Mouse (Mus musculus) bone marrow macrophage, adult 2 months (primary cell): ENCODE results near the gene Hist1h2ah. TPM values are rescaled to one million over a fixed set of nuclear protein-coding genes. Genes with fewer than 3 reads are reported as not detected.

Experiments used
- H3K27ac ChIP-seq: 2 replicates; pipeline ENCODE4 v1.5.1; 2012; ENCODE audit warnings: low read depth, low read length; ENCODE audit not compliant: insufficient read depth
- H3K4me1 ChIP-seq: 2 replicates; pipeline ENCODE4 v1.6.1; 2012; ENCODE audit warnings: low read length; ENCODE audit not compliant: control insufficient read depth, insufficient read depth
- H3K4me3 ChIP-seq: 2 replicates; pipeline ENCODE4 v1.5.1; 2012; ENCODE audit warnings: mild to moderate bottlenecking, low read length, moderate library complexity; ENCODE audit not compliant: insufficient read depth
- CTCF ChIP-seq: IDR thresholded peaks from 2 replicates; pipeline ENCODE4 v1.5.1; 2012; ENCODE audit warnings: low read depth, mild to moderate bottlenecking, low read length, moderate library complexity
- POLR2A ChIP-seq: IDR thresholded peaks from 2 replicates; pipeline ENCODE4 v1.6.1; 2012; ENCODE audit warnings: mild to moderate bottlenecking, low read depth, low read length, borderline replicate concordance
- polyA plus RNA-seq: library from polyadenylated mRNA; stranded (reverse); fragments of >200 nt; gene quantifications from 2 replicates; pipeline ENCODE4 v1.2.4, GENCODE M21; 2012; ENCODE audit not compliant: missing spikeins, insufficient read depth, insufficient read length

Gene Hist1h2ah
- polyA plus RNA-seq, 1 experiment: not detected

DNA sequence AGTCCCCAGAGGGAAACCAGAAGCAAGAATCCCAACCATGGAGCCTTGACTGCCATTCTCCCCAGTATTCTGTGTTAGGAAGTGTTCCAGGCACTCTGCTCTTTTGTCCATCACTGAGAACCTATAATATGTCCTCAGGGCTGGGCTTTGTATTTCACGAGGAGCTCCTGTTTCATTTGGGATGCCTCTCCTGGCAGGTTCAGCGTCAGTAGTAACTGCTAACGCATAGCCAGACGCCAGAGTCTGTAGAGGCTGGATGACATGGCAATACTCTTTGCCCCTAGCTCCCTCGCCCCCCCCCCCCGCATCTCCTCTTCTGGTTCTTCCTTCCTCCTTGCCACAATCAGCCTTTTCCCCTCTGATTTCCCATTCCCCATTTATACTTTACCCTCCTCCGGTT is 25.7 kb downstream of the Hist1h2ah start, which contains the start of gene Prss16:
Gene Prss16, minus strand, starts transcription at position 101 of the 400 bp plus-strand sequence.
- Histone ChIP-seq H3K27ac (no peak within 1 kb of the TSS), H3K4me3 (no peak within 1 kb of the TSS), H3K4me1 (peaks cover 8% of the 10 kb centered on the region)
- TF ChIP-seq CTCF (no peak), POLR2A (no peak)

DNA sequence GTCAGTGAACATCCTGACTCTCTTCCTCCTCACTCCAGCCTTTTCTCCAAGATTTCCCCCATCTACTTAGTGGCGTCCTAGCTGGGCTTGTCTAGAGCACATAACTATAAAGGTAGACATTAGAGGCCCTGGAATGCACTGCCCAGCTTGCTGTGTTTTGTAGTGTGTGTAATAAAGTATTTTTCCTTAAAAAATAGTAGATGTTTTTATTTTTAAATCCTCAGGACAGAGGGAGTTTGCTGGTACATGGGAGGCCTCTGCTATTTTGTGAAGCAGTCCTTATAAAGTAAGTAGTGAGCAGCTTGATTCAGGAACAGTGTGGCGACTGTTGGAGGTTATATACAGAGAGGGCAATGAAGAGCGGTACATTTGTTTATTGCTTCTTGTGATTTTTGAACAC is 26.7 kb downstream of the Hist1h2ah start:
- H3K4me1 ChIP-seq: peaks cover 12% of the 10 kb centered on the region
- no peak overlapping the region for H3K27ac ChIP-seq
- TF ChIP-seq POLR2A: no peak
- TF ChIP-seq CTCF: no peak
- H3K4me3 ChIP-seq: no peak overlapping the region

DNA sequence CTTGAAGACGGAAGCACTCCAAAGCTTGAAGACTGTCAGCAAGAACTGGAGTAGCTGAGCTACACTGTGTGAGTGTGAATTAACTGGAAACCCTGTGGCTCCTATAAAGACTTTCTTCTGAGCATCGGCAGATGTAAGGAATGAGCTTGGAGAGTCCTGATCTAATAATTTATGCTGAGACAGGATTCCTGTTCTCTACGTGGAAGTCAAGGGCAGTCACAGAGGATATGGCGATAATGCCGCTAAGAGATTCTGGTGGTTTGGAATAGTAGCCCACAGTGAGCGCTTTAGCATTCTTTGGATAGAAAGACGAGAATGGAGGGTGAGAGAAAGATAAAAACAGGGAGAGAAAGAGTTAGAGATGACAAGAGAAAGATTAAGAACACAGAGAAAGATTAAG is 27.5 kb downstream of the Hist1h2ah start:
- Histone ChIP-seq H3K27ac (no peak overlapping the region), H3K4me1 (peaks cover 20% of the 10 kb centered on the region), H3K4me3 (no peak overlapping the region)
- no peak for TF ChIP-seq POLR2A
- TF ChIP-seq CTCF: no peak

DNA sequence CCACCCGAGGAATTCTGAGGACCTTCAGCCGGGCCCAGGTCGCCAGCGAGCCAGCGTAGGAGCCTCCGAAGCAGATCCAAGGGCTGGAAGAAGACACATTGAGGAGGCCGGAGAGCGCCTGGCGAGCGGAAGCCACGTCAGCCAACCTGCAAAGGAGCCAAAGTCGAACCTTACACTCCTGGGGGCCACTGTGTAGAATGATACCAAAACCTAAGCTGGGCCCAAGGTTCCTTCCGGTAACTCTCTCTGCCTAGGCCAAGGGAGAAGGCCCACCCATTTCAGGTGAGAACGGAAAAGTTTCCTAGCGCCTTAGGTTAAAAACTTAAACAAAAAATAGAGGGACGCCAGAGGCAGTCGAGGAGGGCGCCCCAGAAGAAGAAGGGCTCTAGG is 28.3 kb downstream of the Hist1h2ah start:
- Histone ChIP-seq H3K27ac (no peak overlapping the region), H3K4me1 (peaks cover 26% of the 10 kb centered on the region), H3K4me3 (peak overlapping the region; percentile 75)
- TF ChIP-seq POLR2A (no peak), CTCF (no peak)

DNA sequence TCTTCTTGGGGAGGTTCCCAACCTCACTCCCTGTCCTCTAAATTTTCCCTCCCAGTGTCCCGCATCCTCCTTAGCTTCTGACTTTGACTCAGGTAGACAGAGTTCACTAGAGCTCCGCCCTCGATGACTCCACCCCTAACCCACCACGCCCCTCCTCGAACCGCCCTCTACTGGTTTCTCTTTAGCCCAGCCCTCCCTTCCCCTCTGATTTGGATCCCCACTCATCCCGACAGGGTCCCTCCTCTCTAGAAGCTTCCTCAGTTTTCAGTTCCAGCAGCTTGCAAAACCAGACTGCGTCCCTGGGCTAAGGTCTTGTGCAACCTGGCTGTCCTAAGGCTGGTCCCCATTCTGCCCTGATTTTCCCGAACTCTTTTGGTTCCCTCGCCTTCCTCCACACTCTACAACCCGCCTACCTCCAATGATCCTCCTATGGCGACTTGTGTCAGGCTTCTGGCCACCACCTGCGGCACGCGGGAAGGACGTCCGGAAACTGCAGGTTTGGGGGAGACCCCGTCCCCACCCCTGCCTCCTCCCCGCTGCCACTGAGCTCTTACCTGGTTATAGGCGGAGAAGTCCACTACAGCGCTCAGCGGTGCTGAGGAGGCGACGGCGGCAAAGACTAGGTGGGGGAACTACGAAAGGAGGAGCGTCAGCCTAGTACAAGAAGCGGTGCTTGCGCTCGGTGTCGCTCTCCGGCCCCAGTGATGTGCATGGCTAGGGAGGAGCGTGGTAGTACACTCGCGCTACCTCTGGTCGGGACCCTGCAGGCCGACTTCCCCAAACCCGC is 28.8 kb downstream of the Hist1h2ah start:
- peak overlapping the region; percentile 75 for H3K4me3 ChIP-seq
- peaks cover 30% of the 10 kb centered on the region for H3K4me1 ChIP-seq
- TF ChIP-seq CTCF (no peak), POLR2A (no peak)
- no peak overlapping the region for H3K27ac ChIP-seq

DNA sequence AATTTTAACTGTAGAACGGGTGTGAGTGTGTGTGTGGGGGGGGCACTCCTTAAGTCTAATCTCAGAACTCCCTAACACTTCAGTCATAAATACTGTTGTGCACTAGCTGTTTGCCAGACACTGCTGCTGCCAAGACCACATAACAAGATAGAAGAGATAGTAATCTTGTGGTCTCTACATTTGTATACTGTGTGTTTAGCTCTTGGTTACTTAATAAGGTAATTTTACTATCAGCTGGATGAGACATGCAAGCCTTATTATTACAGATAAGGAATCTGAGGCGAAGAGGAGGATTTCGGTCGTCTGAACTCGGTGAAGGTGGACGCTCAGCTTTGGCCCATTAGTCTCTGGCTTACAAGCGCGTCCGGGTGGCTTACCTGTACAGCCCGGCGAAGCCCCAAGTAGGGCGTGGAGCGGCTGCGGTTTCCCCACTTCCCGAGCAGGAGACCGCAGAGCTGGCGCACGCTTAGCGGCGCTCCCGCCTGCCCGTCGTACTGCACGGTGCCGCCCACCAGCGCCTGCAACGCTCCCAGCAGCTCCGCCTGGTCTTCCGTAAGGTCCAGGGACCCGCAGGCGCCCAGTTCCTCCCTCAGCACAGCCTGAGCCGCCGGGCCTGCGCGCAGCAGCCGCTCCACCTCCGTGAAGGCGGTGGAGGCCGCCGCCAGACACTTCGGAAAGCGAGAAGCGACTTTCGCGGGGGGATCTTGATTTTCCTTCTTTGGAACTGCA is 29.6 kb downstream of the Hist1h2ah start:
- Histone ChIP-seq H3K4me3 (peak overlapping the region; percentile 75), H3K27ac (no peak overlapping the region), H3K4me1 (peaks cover 37% of the 10 kb centered on the region)
- TF ChIP-seq CTCF: no peak
- no peak for TF ChIP-seq POLR2A

DNA sequence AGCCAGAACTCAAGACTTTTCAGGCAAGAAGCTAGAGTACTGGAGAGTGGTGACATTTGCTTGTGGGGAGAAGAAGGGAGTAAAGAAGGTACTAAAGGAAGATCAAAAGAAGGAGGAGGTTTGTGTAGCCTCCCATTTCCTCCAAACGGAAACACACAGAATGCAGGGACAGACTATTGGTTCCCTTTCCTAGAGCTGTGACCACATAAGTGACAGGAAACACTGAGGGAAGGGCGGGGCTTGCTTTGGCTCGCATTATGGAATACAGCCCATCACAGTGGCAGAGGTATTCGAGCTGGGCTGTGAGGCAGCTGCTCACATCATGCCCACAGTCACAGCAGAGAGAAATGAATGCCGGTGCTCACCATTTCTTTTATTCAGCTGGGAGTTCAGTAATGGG is 33.5 kb downstream of the Hist1h2ah start:
- Histone ChIP-seq H3K4me1 (peaks cover 36% of the 10 kb centered on the region), H3K27ac (peak overlapping the region; percentile 35), H3K4me3 (peak overlapping the region; percentile 35)
- TF ChIP-seq POLR2A: no peak
- TF ChIP-seq CTCF: no peak

DNA sequence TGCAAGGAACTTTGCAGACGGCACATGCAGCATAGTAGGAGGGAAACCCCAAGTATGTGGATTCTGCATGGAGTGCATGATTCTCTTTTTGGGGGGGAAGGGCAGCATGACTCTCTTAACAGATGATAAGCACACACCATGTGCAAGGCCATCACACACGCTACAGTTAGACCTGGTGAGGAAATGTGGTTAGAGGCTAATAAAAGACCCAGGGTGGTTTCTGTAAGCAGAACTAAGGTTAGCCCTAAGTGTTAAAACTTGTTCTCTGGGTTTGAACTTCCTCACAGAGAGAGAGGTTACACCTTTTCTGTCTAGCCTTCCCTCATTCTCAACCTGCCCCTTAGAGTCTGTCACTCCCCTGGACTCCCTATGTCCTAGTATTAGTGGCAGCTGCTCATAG is 34.0 kb downstream of the Hist1h2ah start:
- Histone ChIP-seq H3K4me1 (peaks cover 36% of the 10 kb centered on the region), H3K4me3 (peak overlapping the region; percentile 35), H3K27ac (peak overlapping the region; percentile 35)
- TF ChIP-seq POLR2A: no peak
- no peak for TF ChIP-seq CTCF

DNA sequence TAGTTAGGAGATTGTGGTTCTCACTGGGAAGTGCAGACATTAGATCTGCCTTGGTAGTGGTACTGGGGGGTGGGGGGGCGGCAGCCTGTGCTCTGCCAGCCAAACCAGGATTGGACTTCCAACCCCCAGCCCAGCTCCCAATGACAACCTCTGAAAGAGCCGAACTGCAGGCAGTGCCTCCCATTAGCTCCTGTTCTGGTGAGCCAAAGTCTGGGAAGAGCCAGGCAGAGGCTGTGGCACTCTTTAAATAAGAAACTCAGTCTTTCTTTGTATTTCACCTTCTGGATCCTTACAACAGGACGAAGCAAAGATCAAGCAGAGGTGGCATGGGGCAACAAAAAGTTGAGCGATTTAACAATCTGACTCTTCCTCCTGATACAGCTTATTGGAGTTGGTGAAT is 36.2 kb downstream of the Hist1h2ah start:
- TF ChIP-seq POLR2A: no peak
- TF ChIP-seq CTCF: no peak
- peaks cover 29% of the 10 kb centered on the region for H3K4me1 ChIP-seq
- H3K4me3 ChIP-seq: no peak overlapping the region
- H3K27ac ChIP-seq: no peak overlapping the region

DNA sequence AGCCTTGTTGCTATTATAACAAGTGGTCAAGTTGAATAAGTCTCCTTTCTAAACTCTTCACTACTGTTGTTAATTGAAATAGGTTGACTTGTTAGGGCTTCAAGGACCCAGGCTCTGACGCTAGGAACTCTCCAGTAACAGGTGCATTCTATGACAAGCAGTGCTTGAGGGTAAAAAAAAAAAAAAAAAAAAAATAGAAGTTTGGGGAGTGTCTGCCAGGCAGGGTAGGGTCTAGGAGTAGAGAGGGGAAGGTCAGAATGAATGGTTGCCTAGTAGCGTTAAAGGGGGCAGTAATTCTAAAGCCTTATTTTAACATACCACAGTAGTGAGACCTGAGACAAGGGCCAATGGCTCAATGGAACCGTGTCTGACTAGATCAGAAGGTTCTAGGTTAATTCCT is 37.0 kb downstream of the Hist1h2ah start:
- Histone ChIP-seq H3K27ac (no peak overlapping the region), H3K4me1 (peaks cover 23% of the 10 kb centered on the region), H3K4me3 (no peak overlapping the region)
- no peak for TF ChIP-seq CTCF
